10 mouse cellular contexts compared by ENCODE assay signal in genomic region chr2:22620978-22621827, GRCm38 (mm10). TPM values are rescaled to one million over a fixed set of nuclear protein-coding genes. Genes with fewer than 3 reads are reported as not detected.
A peak's percentile ranks its signal among the peaks of the same experiment; 100 is the strongest.
DNase-seq lines count a peak whose midpoint lies in the region; ATAC-seq and TF ChIP-seq lines count a peak whose summit lies in the region.
"Had no signal": no experiment of that assay in that cellular context is flagged by ENCODE, and none has a peak within 500 bp of the region (broad histone marks: within the 10 kb centered on the region; RNA-seq: fewer than 3 reads in every experiment).

No protein-coding gene starts in this region.

- intact Hi-C loops in gastrocnemius, adult 2 months (cut with DNase I), result no loop called here

- no peak for TF ChIP-seq CTCF in kidney, adult 2 months (conservative IDR thresholded peaks at IDR 0.05; ENCODE audit: insufficient read depth, insufficient read length, low read depth, low read length)
- TF ChIP-seq CTCF in gastrocnemius, adult 2 months (IDR thresholded peaks at IDR 0.05), result no peak

- DNase-seq in kidney, adult 2 months, result no peak
- peak; percentile 17 for DNase-seq in brain, adult 2 months (ENCODE audit: low read depth, low spot score)
- peak; percentile 58 for DNase-seq in midbrain, embryonic 14.5 days
- no peak for DNase-seq in gastrocnemius, adult 2 months
- DNase-seq in adrenal gland, postnatal 4 days (ENCODE audit: low spot score in 2 of 2), result no peak
- DNase-seq: layer of hippocampus, adult 9-11 months had no signal

- no peak overlapping the region for H3K27ac ChIP-seq in kidney, embryonic 15.5 days
- no peak overlapping the region for H3K27ac ChIP-seq in kidney, adult 2 months (ENCODE audit: insufficient read depth, low read depth, low read length)
- peak overlapping the region; percentile 97 for H3K27ac ChIP-seq in forebrain, embryonic 13.5 days
- H3K27ac ChIP-seq in midbrain, embryonic 14.5 days (replicated peaks; ENCODE audit: low read depth, low read length), result peak overlapping the region; percentile 97
- no peak overlapping the region for H3K27ac ChIP-seq in gastrocnemius, adult 2 months

- H3K27me3 ChIP-seq in kidney, embryonic 15.5 days, result peaks cover 94% of the 10 kb centered on the region
- H3K27me3 ChIP-seq in kidney, adult 2 months (replicated peaks; ENCODE audit: control insufficient read depth, insufficient read depth, low read length), result peaks cover 3% of the 10 kb centered on the region; the same call in 1 of the 2 replicates
- peaks cover 60% of the 10 kb centered on the region for H3K27me3 ChIP-seq in forebrain, embryonic 13.5 days
- peaks cover 50% of the 10 kb centered on the region for H3K27me3 ChIP-seq in midbrain, embryonic 14.5 days (ENCODE audit: control insufficient read depth, insufficient read depth, low read length)

- no peaks in the 10 kb centered on the region for H3K9me3 ChIP-seq in kidney, embryonic 15.5 days (replicated peaks)
- no peaks in the 10 kb centered on the region for H3K9me3 ChIP-seq in forebrain, embryonic 13.5 days (replicated peaks)
- H3K9me3 ChIP-seq in midbrain, embryonic 14.5 days (ENCODE audit: control insufficient read depth, low read length), result no peaks in the 10 kb centered on the region

- under 1% methylated on average over 20 of the region's 20 CpGs for WGBS in kidney, embryonic 15.5 days
- WGBS in kidney, adult 2 months, result 5% methylated on average over 20 of the region's 20 CpGs
- 4% methylated on average over 20 of the region's 20 CpGs for WGBS in forebrain, embryonic 13.5 days
- 2% methylated on average over 20 of the region's 20 CpGs for WGBS in midbrain, embryonic 14.5 days

- H3K4me1 ChIP-seq in kidney, embryonic 15.5 days, result peaks cover 24% of the 10 kb centered on the region
- H3K4me1 ChIP-seq in kidney, adult 2 months (ENCODE audit: control insufficient read depth, insufficient read depth, low read length), result 0 out of 2 replicates have a peak, but pooled peaks cover 3% of the 10 kb centered on the region
- H3K4me1 ChIP-seq in forebrain, embryonic 13.5 days, result peaks cover 50% of the 10 kb centered on the region
- H3K4me1 ChIP-seq in midbrain, embryonic 14.5 days (ENCODE audit: control insufficient read depth, insufficient read depth, low read length), result peaks cover 22% of the 10 kb centered on the region

- no peak for ATAC-seq in kidney, embryonic 15.5 days (replicated peaks; ENCODE audit: low FRiP score)
- ATAC-seq in forebrain, embryonic 13.5 days, result no peak; the same call in none of the 2 replicates
- peak; percentile 38; the same call in 1 of the 2 replicates for ATAC-seq in midbrain, embryonic 14.5 days (ENCODE audit: low FRiP score, low TSS enrichment)
- no peak for ATAC-seq in cerebellum, adult (ENCODE audit: insufficient number of reproducible peaks, low FRiP score, low TSS enrichment)

- H3K9ac ChIP-seq in kidney, embryonic 15.5 days, result no peak overlapping the region
- peak overlapping the region; percentile 83 for H3K9ac ChIP-seq in forebrain, embryonic 13.5 days
- peak overlapping the region; percentile 82 for H3K9ac ChIP-seq in midbrain, embryonic 14.5 days (replicated peaks; ENCODE audit: low read length)

- 0 out of 2 replicates have a peak overlapping the region, but pooled peaks have one; percentile 73 for H3K4me2 ChIP-seq in kidney, embryonic 15.5 days
- H3K4me2 ChIP-seq in forebrain, embryonic 13.5 days, result peak overlapping the region; percentile 80
- H3K4me2 ChIP-seq in midbrain, embryonic 14.5 days (ENCODE audit: low read length), result peak overlapping the region; percentile 78

- peak overlapping the region; percentile 42 for H3K4me3 ChIP-seq in kidney, embryonic 15.5 days (replicated peaks)
- no peak overlapping the region for H3K4me3 ChIP-seq in kidney, adult 2 months (ENCODE audit: insufficient read depth, low read depth, low read length)
- H3K4me3 ChIP-seq in forebrain, embryonic 13.5 days, result peak overlapping the region; percentile 55
- H3K4me3 ChIP-seq in midbrain, embryonic 14.5 days (replicated peaks; ENCODE audit: low read depth, low read length), result peak overlapping the region; percentile 54
- H3K4me3 ChIP-seq in gastrocnemius, adult 2 months, result no peak overlapping the region

- no peaks in the 10 kb centered on the region for H3K36me3 ChIP-seq in kidney, embryonic 15.5 days
- H3K36me3 ChIP-seq in kidney, adult 2 months (ENCODE audit: control insufficient read depth, insufficient read depth, low read length), result no peaks in the 10 kb centered on the region
- no peaks in the 10 kb centered on the region for H3K36me3 ChIP-seq in forebrain, embryonic 13.5 days (ENCODE audit: poor library complexity, severe bottlenecking)
- H3K36me3 ChIP-seq in midbrain, embryonic 14.5 days (ENCODE audit: control insufficient read depth, insufficient read depth, low read length), result no peaks in the 10 kb centered on the region

- TF ChIP-seq POLR2A in kidney, adult 2 months (IDR thresholded peaks at IDR 0.05; ENCODE audit: low read depth, low read length), result no peak

RNA-seq across cellular contexts. Expression of gene Gad2, which starts 0.8 kb away (rescaled TPM):
- 0.08 and 0.15 TPM in 2 replicates for polyA plus RNA-seq in kidney, embryonic 15.5 days (2015; fragmentation: Nextera tagmentation; extraction: Ambion mirVana)
- not detected in 2 replicates for polyA plus RNA-seq in kidney, adult 2 months (2012; rRNA removed)
- 86.1 and 90.4 TPM in 2 replicates for polyA plus RNA-seq in forebrain, embryonic 13.5 days (2015; fragmentation: Nextera tagmentation; extraction: Ambion mirVana)
- 58.7 and 62.4 TPM in 2 replicates for polyA plus RNA-seq in midbrain, embryonic 14.5 days (2014; fragmentation: Nextera tagmentation; extraction: Ambion mirVana)
- total RNA-seq in gastrocnemius, adult 2 months (2021), result not detected
- under 1 TPM; 0.06 to 0.82 TPM for total RNA-seq in adrenal gland, postnatal 4 days (2021)
- total RNA-seq: megakaryocyte progenitor cell, adult 5-6 weeks had no signal

Comparison
In these comparisons a context has a peak if more than half of its experiments do, and no peak if none do; other contexts are left out.
1. H3K4me3 ChIP-seq: peak in kidney, embryonic 15.5 days (single experiment), forebrain, embryonic 13.5 days (single experiment) and midbrain, embryonic 14.5 days (single experiment); none in kidney, adult 2 months (single experiment) and gastrocnemius, adult 2 months (single experiment).
2. H3K27ac ChIP-seq: peak in forebrain, embryonic 13.5 days (single experiment) and midbrain, embryonic 14.5 days (single experiment); none in kidney, embryonic 15.5 days (single experiment), kidney, adult 2 months (single experiment) and gastrocnemius, adult 2 months (single experiment).
3. DNase-seq: peak in brain, adult 2 months (single experiment) and midbrain, embryonic 14.5 days (single experiment); none in kidney, adult 2 months (single experiment), gastrocnemius, adult 2 months (single experiment) and adrenal gland, postnatal 4 days (0 of 2).
4. RNA of gene Gad2, which starts 0.8 kb away (polyA plus RNA-seq): 86.1 to 90.4 TPM in forebrain, embryonic 13.5 days and 58.7 to 62.4 TPM in midbrain, embryonic 14.5 days; 0.08 to 0.15 TPM in kidney, embryonic 15.5 days and not detected in kidney, adult 2 months; every median in the first group is over 10 times any median in the second.
5. Peak in every context shown above with its lines, with median percentiles within 50 percentile points of each other: H3K4me2 ChIP-seq.